Mouse (Mus musculus): ENCODE measurements around the gene Nrcam. TPM values are rescaled to one million over a fixed set of nuclear protein-coding genes. Genes with fewer than 3 reads are reported as not detected.

Gene Nrcam
- 0.29 TPM for polyA plus RNA-seq (2015; fragmentation: Illumina TruSeq; extraction: RNeasy Lipid Tissue Mini Kit (QIAGEN cat#74804); ENCODE audit: insufficient read depth, low replicate concordance)

GRCm38 (mm10) chr12:44328381-44329315 is at the start of gene Nrcam:
Gene Nrcam (plus strand): TSS chr12:44328885.

Other genes with a start within 250 kb of the Nrcam start
- 48.9 TPM for gene Dnajb9, start 118.6 kb upstream of the Nrcam start, polyA plus RNA-seq (2015; fragmentation: Illumina TruSeq; extraction: RNeasy Lipid Tissue Mini Kit (QIAGEN cat#74804); ENCODE audit: insufficient read depth, low replicate concordance)
- gene Pnpla8, start 107.5 kb upstream of the Nrcam start, polyA plus RNA-seq (2015; fragmentation: Illumina TruSeq; extraction: RNeasy Lipid Tissue Mini Kit (QIAGEN cat#74804); ENCODE audit: insufficient read depth, low replicate concordance) = 59.8 TPM